Mouse (Mus musculus): ENCODE data around the gene Spink4. TPM values are rescaled to one million over a fixed set of nuclear protein-coding genes. Genes with fewer than 3 reads are reported as not detected.
A peak's percentile ranks its signal among the peaks of the same experiment; 100 is the strongest.

Spink4 gene
- polyA plus RNA-seq, 1 experiment from 2014 or later, result not detected

- Histone ChIP-seq H3K9ac (ENCODE audit: low read depth, low read length) (no peak overlapping the region), H3K27me3 (ENCODE audit: control insufficient read depth, insufficient read depth, low read length) (no peaks in the 10 kb centered on the region), H3K4me2 (replicated peaks; ENCODE audit: low read depth, low read length) (no peak overlapping the region), H3K9me3 (ENCODE audit: control insufficient read depth, low read length) (no peaks in the 10 kb centered on the region), H3K4me3 (ENCODE audit: low read depth, low read length) (no peak overlapping the region), H3K4me1 (replicated peaks; ENCODE audit: control insufficient read depth, insufficient read depth, low read length) (no peaks in the 10 kb centered on the region; the same call in 1 of the 2 replicates), H3K27ac (ENCODE audit: low read depth, low read length) (no peak overlapping the region), H3K36me3 (ENCODE audit: control insufficient read depth, insufficient read depth, low read length) (no peaks in the 10 kb centered on the region)
- DNase-seq (ENCODE audit: low spot score), result no peak
- WGBS, result 76% methylated on average over 4 of the region's 4 CpGs
- ATAC-seq (ENCODE audit: low FRiP score), result no peak
Measured at GRCm38 (mm10) chr4:40969161-40969560, 49.3 kb downstream of the Spink4 start.

GRCm38 (mm10) chr4:40969781-40970591, 50.1 kb downstream of the Spink4 start:
- Histone ChIP-seq H3K4me1 (replicated peaks; ENCODE audit: control insufficient read depth, insufficient read depth, low read length) (no peaks in the 10 kb centered on the region; the same call in 1 of the 2 replicates), H3K27ac (ENCODE audit: low read depth, low read length) (peak overlapping the region; percentile 88), H3K9ac (ENCODE audit: low read depth, low read length) (peak overlapping the region; percentile 84), H3K4me3 (ENCODE audit: low read depth, low read length) (peak overlapping the region; percentile 98), H3K36me3 (ENCODE audit: control insufficient read depth, insufficient read depth, low read length) (no peaks in the 10 kb centered on the region), H3K27me3 (ENCODE audit: control insufficient read depth, insufficient read depth, low read length) (no peaks in the 10 kb centered on the region), H3K4me2 (replicated peaks; ENCODE audit: low read depth, low read length) (peak overlapping the region; percentile 63), H3K9me3 (ENCODE audit: control insufficient read depth, low read length) (no peaks in the 10 kb centered on the region)
- 20% methylated on average over 7 of the region's 13 CpGs for WGBS
- ATAC-seq (ENCODE audit: low FRiP score) (peak; percentile 64; the same call in 1 of the 2 replicates), DNase-seq (ENCODE audit: low spot score) (no peak)

DNA sequence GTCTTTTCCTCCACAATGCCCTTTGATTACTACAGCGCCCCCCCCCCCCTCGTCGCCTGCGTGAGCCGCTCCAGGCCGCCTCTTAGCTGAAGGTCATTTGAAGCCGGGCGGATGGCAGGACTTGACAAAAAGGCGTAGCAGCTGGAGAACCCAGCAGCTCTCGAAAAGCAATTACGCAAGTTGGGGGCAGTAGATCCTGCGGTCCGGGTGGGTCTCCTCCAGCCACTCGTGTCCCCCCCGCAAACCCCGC, 50.7 kb downstream of the Spink4 start:
- Histone ChIP-seq H3K4me1 (replicated peaks; ENCODE audit: control insufficient read depth, insufficient read depth, low read length) (no peaks in the 10 kb centered on the region; the same call in 1 of the 2 replicates), H3K36me3 (ENCODE audit: control insufficient read depth, insufficient read depth, low read length) (no peaks in the 10 kb centered on the region), H3K4me2 (replicated peaks; ENCODE audit: low read depth, low read length) (peak overlapping the region; percentile 63), H3K27me3 (ENCODE audit: control insufficient read depth, insufficient read depth, low read length) (no peaks in the 10 kb centered on the region), H3K9me3 (ENCODE audit: control insufficient read depth, low read length) (no peaks in the 10 kb centered on the region), H3K27ac (ENCODE audit: low read depth, low read length) (peak overlapping the region; percentile 88), H3K9ac (ENCODE audit: low read depth, low read length) (peak overlapping the region; percentile 84), H3K4me3 (ENCODE audit: low read depth, low read length) (peak overlapping the region; percentile 98)
- no peak; the same call in 1 of the 2 replicates for ATAC-seq (ENCODE audit: low FRiP score)
- WGBS, result 0% methylated on average over 15 of the region's 16 CpGs
- DNase-seq (ENCODE audit: low spot score), result no peak

DNA sequence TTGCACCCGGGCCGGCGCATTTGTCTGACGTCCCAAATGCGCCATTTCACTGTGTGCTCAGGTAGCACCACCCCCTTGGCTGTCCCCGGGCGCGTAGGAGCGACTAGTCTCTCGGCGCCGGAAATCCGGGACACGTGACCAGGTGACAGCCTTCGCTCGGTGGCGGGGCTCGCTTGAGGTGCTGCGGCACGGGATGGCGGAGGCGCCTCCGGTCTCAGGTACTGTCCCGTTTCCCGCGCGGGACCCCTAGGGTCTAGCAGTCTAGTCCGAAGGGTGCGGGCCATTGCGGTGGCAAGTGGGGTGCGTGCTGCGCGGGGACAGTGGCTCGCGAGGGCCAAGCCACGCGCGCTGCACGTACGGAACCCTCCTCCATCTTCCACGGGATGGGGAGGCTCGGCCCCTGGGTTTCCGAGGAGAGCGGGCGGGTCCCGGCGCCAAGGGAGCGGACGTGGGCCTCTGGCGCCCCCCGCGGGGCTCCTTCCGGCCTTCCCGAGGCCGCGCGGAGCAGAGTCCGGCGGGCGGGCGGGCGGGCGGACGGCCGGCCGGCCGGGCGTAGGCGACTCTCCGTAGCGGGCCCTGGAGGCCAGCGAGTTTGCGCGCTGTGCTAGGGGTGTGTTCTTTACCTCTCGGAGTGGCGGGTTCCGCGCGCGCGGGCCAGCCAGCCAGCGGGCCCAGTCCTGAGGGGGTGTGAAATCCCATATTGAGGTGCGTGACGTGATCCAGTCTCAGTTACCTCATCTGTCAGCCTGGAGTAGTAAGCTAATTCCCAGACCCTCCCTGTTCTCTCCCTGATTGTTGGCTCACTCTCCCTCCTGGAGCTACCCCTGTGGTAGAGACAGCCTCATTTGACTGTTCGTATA, 51.2 kb downstream of the Spink4 start, which contains the start of gene Nfx1:
Nfx1 (plus strand) TSS at position 65 of the 860 bp plus-strand sequence.
- DNase-seq (ENCODE audit: low spot score) (peak; percentile 95), ATAC-seq (ENCODE audit: low FRiP score) (peak; percentile 96)
- H3K4me1 ChIP-seq (replicated peaks; ENCODE audit: control insufficient read depth, insufficient read depth, low read length), result no peaks in the 10 kb centered on the region; the same call in 1 of the 2 replicates
- H3K27me3 ChIP-seq (ENCODE audit: control insufficient read depth, insufficient read depth, low read length), result no peaks in the 10 kb centered on the region
- H3K36me3 ChIP-seq (ENCODE audit: control insufficient read depth, insufficient read depth, low read length), result no peaks in the 10 kb centered on the region
- WGBS, result under 1% methylated on average over 68 of the region's 85 CpGs
- peak within 1 kb of the TSS; percentile 98 for H3K4me3 ChIP-seq (ENCODE audit: low read depth, low read length)
- peak within 1 kb of the TSS; percentile 88 for H3K27ac ChIP-seq (ENCODE audit: low read depth, low read length)
- H3K9me3 ChIP-seq (ENCODE audit: control insufficient read depth, low read length), result no peaks in the 10 kb centered on the region
- H3K9ac ChIP-seq (ENCODE audit: low read depth, low read length), result peak within 1 kb of the TSS; percentile 84
- peak within 1 kb of the TSS; percentile 63 for H3K4me2 ChIP-seq (replicated peaks; ENCODE audit: low read depth, low read length)

DNA sequence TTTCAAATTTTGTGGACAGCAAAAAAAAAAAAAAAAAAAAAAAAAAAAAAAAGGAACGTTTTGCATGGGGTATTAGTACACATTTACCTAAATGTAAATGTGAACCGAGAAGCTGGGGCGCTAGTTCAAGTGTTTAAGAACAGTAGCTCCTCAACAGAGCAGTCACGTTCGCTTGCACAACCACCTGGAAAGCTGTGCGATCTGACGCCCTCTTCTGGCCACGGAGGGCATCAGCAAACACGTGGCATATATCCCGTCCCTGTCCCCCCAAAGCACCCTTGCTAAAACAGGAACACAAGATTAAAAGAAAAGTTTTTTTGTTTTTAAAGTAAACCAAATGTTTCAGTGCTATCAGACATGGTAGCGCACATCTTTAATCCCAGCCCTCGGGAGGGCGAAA, 51.9 kb downstream of the Spink4 start:
- ATAC-seq (ENCODE audit: low FRiP score), result no peak
- no peaks in the 10 kb centered on the region for H3K9me3 ChIP-seq (ENCODE audit: control insufficient read depth, low read length)
- H3K4me2 ChIP-seq (replicated peaks; ENCODE audit: low read depth, low read length), result peak overlapping the region; percentile 63
- 25% methylated on average over 13 of the region's 13 CpGs for WGBS
- H3K4me3 ChIP-seq (ENCODE audit: low read depth, low read length), result peak overlapping the region; percentile 98
- no peaks in the 10 kb centered on the region for H3K27me3 ChIP-seq (ENCODE audit: control insufficient read depth, insufficient read depth, low read length)
- H3K9ac ChIP-seq (ENCODE audit: low read depth, low read length), result peak overlapping the region; percentile 84; the same call in 1 of the 2 replicates
- no peaks in the 10 kb centered on the region for H3K36me3 ChIP-seq (ENCODE audit: control insufficient read depth, insufficient read depth, low read length)
- H3K27ac ChIP-seq (ENCODE audit: low read depth, low read length), result no peak overlapping the region; the same call in 1 of the 2 replicates
- DNase-seq (ENCODE audit: low spot score), result peak; percentile 64
- H3K4me1 ChIP-seq (replicated peaks; ENCODE audit: control insufficient read depth, insufficient read depth, low read length), result no peaks in the 10 kb centered on the region; the same call in 1 of the 2 replicates

DNA sequence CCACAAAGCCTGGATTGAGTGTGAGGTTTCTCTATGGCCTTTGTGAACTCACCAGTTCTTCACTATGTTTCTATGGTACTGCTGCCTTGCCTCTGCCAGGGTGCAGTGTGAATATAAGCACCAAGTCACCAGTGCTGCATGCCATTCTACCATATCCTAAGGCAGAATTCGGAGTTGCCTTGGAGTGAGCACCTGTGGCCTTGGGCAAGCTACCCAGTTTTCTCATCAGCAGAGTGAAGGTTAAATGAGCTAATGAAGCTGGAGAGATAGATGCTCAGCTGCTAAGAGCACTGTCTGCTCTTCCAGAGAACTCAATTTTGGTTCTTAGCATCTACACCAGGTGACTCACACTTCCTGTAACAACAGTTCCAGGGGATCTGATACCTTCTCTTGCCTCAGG, 54.2 kb downstream of the Spink4 start:
- H3K9ac ChIP-seq (ENCODE audit: low read depth, low read length), result no peak overlapping the region
- no peak for DNase-seq (ENCODE audit: low spot score)
- H3K4me2 ChIP-seq (replicated peaks; ENCODE audit: low read depth, low read length), result no peak overlapping the region
- no peaks in the 10 kb centered on the region for H3K27me3 ChIP-seq (ENCODE audit: control insufficient read depth, insufficient read depth, low read length)
- H3K4me1 ChIP-seq (replicated peaks; ENCODE audit: control insufficient read depth, insufficient read depth, low read length), result no peaks in the 10 kb centered on the region; the same call in 1 of the 2 replicates
- no peaks in the 10 kb centered on the region for H3K36me3 ChIP-seq (ENCODE audit: control insufficient read depth, insufficient read depth, low read length)
- WGBS, result 100% methylated on average over 1 of the region's 1 CpGs
- no peak for ATAC-seq (ENCODE audit: low FRiP score)
- H3K27ac ChIP-seq (ENCODE audit: low read depth, low read length), result no peak overlapping the region
- H3K4me3 ChIP-seq (ENCODE audit: low read depth, low read length), result no peak overlapping the region
- no peaks in the 10 kb centered on the region for H3K9me3 ChIP-seq (ENCODE audit: control insufficient read depth, low read length)

- Histone ChIP-seq H3K27me3 (ENCODE audit: control insufficient read depth, insufficient read depth, low read length) (no peaks in the 10 kb centered on the region), H3K9me3 (ENCODE audit: control insufficient read depth, low read length) (no peaks in the 10 kb centered on the region), H3K9ac (ENCODE audit: low read depth, low read length) (no peak overlapping the region), H3K36me3 (ENCODE audit: control insufficient read depth, insufficient read depth, low read length) (no peaks in the 10 kb centered on the region), H3K4me3 (ENCODE audit: low read depth, low read length) (no peak overlapping the region), H3K27ac (ENCODE audit: low read depth, low read length) (no peak overlapping the region), H3K4me1 (replicated peaks; ENCODE audit: control insufficient read depth, insufficient read depth, low read length) (no peaks in the 10 kb centered on the region; the same call in 1 of the 2 replicates), H3K4me2 (replicated peaks; ENCODE audit: low read depth, low read length) (no peak overlapping the region)
- 96% methylated on average over 3 of the region's 3 CpGs for WGBS
- DNase-seq (ENCODE audit: low spot score) (no peak), ATAC-seq (ENCODE audit: low FRiP score) (no peak)
Measured at GRCm38 (mm10) chr4:40975678-40976077, 55.8 kb downstream of the Spink4 start.

DNA sequence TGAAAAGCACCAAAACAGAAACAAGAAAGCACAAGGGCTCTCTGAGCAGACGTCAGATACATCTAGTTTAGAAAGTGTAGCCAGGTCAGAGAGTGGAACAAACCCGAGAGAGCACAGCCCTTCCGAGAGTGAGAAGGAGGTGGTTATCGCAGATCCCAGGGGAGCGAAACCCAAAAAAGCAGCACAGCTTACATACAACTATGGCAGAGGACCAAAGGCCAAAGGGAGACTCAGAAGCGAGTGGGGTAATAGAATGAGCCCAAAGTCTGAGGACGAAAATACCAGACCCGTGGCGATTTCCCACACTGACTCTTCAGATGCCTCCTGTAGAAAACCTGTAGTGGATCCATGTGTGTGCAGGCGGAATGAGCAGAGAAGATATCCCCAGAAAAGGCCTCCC, 56.8 kb downstream of the Spink4 start:
- Histone ChIP-seq H3K9me3 (ENCODE audit: control insufficient read depth, low read length) (no peaks in the 10 kb centered on the region), H3K4me3 (ENCODE audit: low read depth, low read length) (no peak overlapping the region), H3K27ac (ENCODE audit: low read depth, low read length) (no peak overlapping the region), H3K4me2 (replicated peaks; ENCODE audit: low read depth, low read length) (no peak overlapping the region), H3K9ac (ENCODE audit: low read depth, low read length) (no peak overlapping the region), H3K36me3 (ENCODE audit: control insufficient read depth, insufficient read depth, low read length) (no peaks in the 10 kb centered on the region), H3K27me3 (ENCODE audit: control insufficient read depth, insufficient read depth, low read length) (no peaks in the 10 kb centered on the region), H3K4me1 (replicated peaks; ENCODE audit: control insufficient read depth, insufficient read depth, low read length) (no peaks in the 10 kb centered on the region; the same call in 1 of the 2 replicates)
- 93% methylated on average over 10 of the region's 10 CpGs for WGBS
- no peak for ATAC-seq (ENCODE audit: low FRiP score)
- DNase-seq (ENCODE audit: low spot score), result no peak
